Mouse (Mus musculus) midbrain, postnatal 0 days (tissue): ENCODE measurements around the gene Rora. TPM values are rescaled to one million over a fixed set of nuclear protein-coding genes. Genes with fewer than 3 reads are reported as not detected.
A peak's percentile ranks its signal among the peaks of the same experiment; 100 is the strongest.

Experiments used
- ATAC-seq: fragments of 200-750 bp; cut with Nextera tagmentation; 2 replicates; pipeline ENCODE4 v1.8.0; 2017; ENCODE audit warnings: moderate number of reproducible peaks, mild to moderate bottlenecking, moderate TSS enrichment, moderate library complexity; ENCODE audit not compliant: low FRiP score
- DNase-seq: peaks from one replicate; pipeline ENCODE4 v3.0.0-alpha.2; 2015; ENCODE audit warnings: low spot score
- H3K27ac ChIP-seq: fragments of 300-500 bp; sonication (generic); 2 replicates; pipeline ENCODE4 v1.5.1; 2014; ENCODE audit warnings: low read depth, mild to moderate bottlenecking, low read length, mixed read lengths
- H3K27me3 ChIP-seq: fragments of 300-500 bp; sonication (generic); 2 replicates; pipeline ENCODE4 v1.6.1; 2014; ENCODE audit warnings: low read length, control low read depth, mixed read lengths; ENCODE audit not compliant: insufficient read depth
- H3K36me3 ChIP-seq: fragments of 300-500 bp; sonication (generic); 2 replicates; pipeline ENCODE4 v1.6.1; 2014; ENCODE audit warnings: low read length, control low read depth, mixed read lengths; ENCODE audit not compliant: insufficient read depth
- H3K4me1 ChIP-seq: fragments of 300-500 bp; sonication (generic); 2 replicates; pipeline ENCODE4 v1.6.1; 2014; ENCODE audit warnings: mild to moderate bottlenecking, control low read depth, antibody characterized with exemption, low read length, mixed read lengths; ENCODE audit not compliant: insufficient read depth
- H3K4me2 ChIP-seq: fragments of 300-500 bp; sonication (generic); 2 replicates; pipeline ENCODE4 v1.6.1; 2014; ENCODE audit warnings: low read depth, mild to moderate bottlenecking, low read length, mixed read lengths; ENCODE audit not compliant: poor library complexity, severe bottlenecking
- H3K4me3 ChIP-seq: fragments of 300-500 bp; sonication (generic); 2 replicates; pipeline ENCODE4 v1.5.1; 2014; ENCODE audit warnings: low read depth, mild to moderate bottlenecking, low read length, moderate library complexity
- H3K9ac ChIP-seq: fragments of 300-500 bp; sonication (generic); replicated peaks from 2 replicates; pipeline ENCODE4 v1.6.1; 2014; ENCODE audit warnings: mild to moderate bottlenecking, low read length, moderate library complexity, mixed read lengths; ENCODE audit not compliant: poor library complexity, severe bottlenecking
- H3K9me3 ChIP-seq: fragments of 300-500 bp; sonication (generic); 2 replicates; pipeline ENCODE4 v1.6.1; 2016; ENCODE audit warnings: low read length, control low read depth
- CTCF ChIP-seq: IDR thresholded peaks from 2 replicates; pipeline ENCODE4 v1.5.1; 2016; ENCODE audit warnings: antibody characterized with exemption, mild to moderate bottlenecking
- WGBS: fragments of 180-500 bp; shearing (Covaris S2); extraction: QIAGEN DNeasy Blood & Tissue Kit; methylation state at CpG from one replicate; pipeline ENCODE4 v1.1.7; 2014; 5-methylcytosine and 5-hydroxymethylcytosine counted together
- polyA plus RNA-seq: library from polyadenylated mRNA; unstranded; fragments of >200 nt; fragmentation: Nextera tagmentation; extraction: Ambion mirVana; gene quantifications from 2 replicates; pipeline ENCODE4 v1.2.1, GENCODE M21; 2015
- total RNA-seq: library from RNA; depleted of rRNA; stranded (reverse); fragments of >200 nt; gene quantifications from 2 replicates; pipeline ENCODE4 v1.2.3, GENCODE M21; 2014

The Rora gene
- total and polyA plus RNA-seq, 2 experiments from 2014 or later, result 28.2 to 49.6 TPM

- DNase-seq (no peak), ATAC-seq (no peak)
- Histone ChIP-seq H3K9me3 (no peaks in the 10 kb centered on the region), H3K4me1 (peaks cover 2% of the 10 kb centered on the region; the same call in 1 of the 2 replicates), H3K27ac (no peak overlapping the region), H3K4me3 (no peak overlapping the region), H3K4me2 (no peak overlapping the region), H3K9ac (0 out of 2 replicates have a peak overlapping the region, but pooled peaks have one; percentile 14), H3K27me3 (no peaks in the 10 kb centered on the region), H3K36me3 (no peaks in the 10 kb centered on the region)
- no peak for TF ChIP-seq CTCF
- WGBS, result 51% methylated on average over 12 of the region's 12 CpGs
Measured at GRCm38 (mm10) chr9:69310524-69310923, 656.9 kb downstream of the Rora start.

GRCm38 (mm10) chr9:69313297-69313696, 659.7 kb downstream of the Rora start:
- no peaks in the 10 kb centered on the region for H3K36me3 ChIP-seq
- H3K4me1 ChIP-seq, result peaks cover 2% of the 10 kb centered on the region; the same call in 1 of the 2 replicates
- H3K4me3 ChIP-seq, result no peak overlapping the region
- no peak for TF ChIP-seq CTCF
- ATAC-seq, result no peak
- H3K9me3 ChIP-seq, result no peaks in the 10 kb centered on the region
- no peak overlapping the region for H3K4me2 ChIP-seq
- H3K27ac ChIP-seq, result no peak overlapping the region
- no peak for DNase-seq
- H3K27me3 ChIP-seq, result no peaks in the 10 kb centered on the region
- H3K9ac ChIP-seq, result no peak overlapping the region
- WGBS, result 86% methylated on average over 3 of the region's 3 CpGs

- Histone ChIP-seq H3K9ac (no peak overlapping the region), H3K4me2 (no peak overlapping the region), H3K36me3 (no peaks in the 10 kb centered on the region), H3K27me3 (no peaks in the 10 kb centered on the region), H3K4me3 (no peak overlapping the region), H3K27ac (no peak overlapping the region), H3K4me1 (peaks cover 2% of the 10 kb centered on the region; the same call in 1 of the 2 replicates), H3K9me3 (no peaks in the 10 kb centered on the region)
- ATAC-seq (no peak), DNase-seq (no peak)
- 84% methylated on average over 9 of the region's 9 CpGs for WGBS
- TF ChIP-seq CTCF, result no peak
Measured at GRCm38 (mm10) chr9:69314451-69315210, 661.0 kb downstream of the Rora start.

DNA sequence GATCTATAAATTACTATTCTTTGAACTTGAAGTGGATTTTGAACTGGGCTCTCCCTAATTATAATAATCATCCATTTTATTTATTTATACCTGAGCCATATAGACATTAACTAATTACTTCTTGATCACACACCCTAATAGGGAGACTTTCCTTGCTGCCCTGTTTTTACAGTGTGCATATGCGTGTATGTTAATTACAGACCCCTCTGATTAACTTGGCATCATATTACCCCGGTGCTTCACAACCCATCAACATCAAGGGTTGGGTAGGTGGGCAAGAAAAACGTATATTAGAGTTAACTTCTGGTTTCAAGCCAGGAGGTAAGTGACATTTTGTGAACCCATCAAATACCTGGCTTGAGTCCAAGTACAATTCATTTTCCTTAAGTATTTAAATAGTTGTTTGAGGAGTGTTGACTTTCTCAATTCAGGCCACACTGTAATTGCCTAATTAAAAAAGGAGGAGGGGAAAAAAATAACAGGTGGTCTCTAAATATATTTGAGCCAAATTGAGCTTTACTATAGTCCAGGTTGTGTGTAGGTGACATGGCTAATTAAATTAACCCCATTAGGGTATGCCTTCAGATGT, 664.0 kb downstream of the Rora start:
- H3K4me3 ChIP-seq, result no peak overlapping the region
- no peaks in the 10 kb centered on the region for H3K36me3 ChIP-seq
- H3K27ac ChIP-seq, result no peak overlapping the region
- 74% methylated on average over 3 of the region's 3 CpGs for WGBS
- no peak overlapping the region for H3K9ac ChIP-seq
- no peak for TF ChIP-seq CTCF
- DNase-seq, result no peak
- H3K27me3 ChIP-seq, result no peaks in the 10 kb centered on the region
- H3K4me1 ChIP-seq, result peaks cover 2% of the 10 kb centered on the region; the same call in 1 of the 2 replicates
- no peak for ATAC-seq
- H3K9me3 ChIP-seq, result no peaks in the 10 kb centered on the region
- H3K4me2 ChIP-seq, result no peak overlapping the region

GRCm38 (mm10) chr9:69319434-69319833, 665.8 kb downstream of the Rora start:
- DNase-seq, result no peak
- H3K27ac ChIP-seq, result no peak overlapping the region
- no peak for TF ChIP-seq CTCF
- WGBS, result 92% methylated on average over 6 of the region's 6 CpGs
- H3K4me1 ChIP-seq, result no peaks in the 10 kb centered on the region; the same call in 1 of the 2 replicates
- no peak for ATAC-seq
- no peak overlapping the region for H3K4me2 ChIP-seq
- H3K36me3 ChIP-seq, result no peaks in the 10 kb centered on the region
- no peak overlapping the region for H3K9ac ChIP-seq
- H3K4me3 ChIP-seq, result no peak overlapping the region
- no peaks in the 10 kb centered on the region for H3K9me3 ChIP-seq
- H3K27me3 ChIP-seq, result no peaks in the 10 kb centered on the region
